Mouse (Mus musculus) kidney, adult 2 months (tissue): ENCODE data around the gene Col8a2.

Experiments
- CTCF ChIP-seq: fragments of 200-500 bp; conservative IDR thresholded peaks from 2 replicates; pipeline ENCODE4 v1.5.1; 2011; ENCODE audit warnings: low read depth, mild to moderate bottlenecking, control low read depth, low read length, moderate library complexity, mixed read lengths; ENCODE audit not compliant: insufficient read depth, insufficient read length
- POLR2A ChIP-seq: fragments of 200-500 bp; IDR thresholded peaks from one replicate; pipeline ENCODE4 v1.6.1; 2011; ENCODE audit warnings: low read depth, low read length, control low read depth

DNA sequence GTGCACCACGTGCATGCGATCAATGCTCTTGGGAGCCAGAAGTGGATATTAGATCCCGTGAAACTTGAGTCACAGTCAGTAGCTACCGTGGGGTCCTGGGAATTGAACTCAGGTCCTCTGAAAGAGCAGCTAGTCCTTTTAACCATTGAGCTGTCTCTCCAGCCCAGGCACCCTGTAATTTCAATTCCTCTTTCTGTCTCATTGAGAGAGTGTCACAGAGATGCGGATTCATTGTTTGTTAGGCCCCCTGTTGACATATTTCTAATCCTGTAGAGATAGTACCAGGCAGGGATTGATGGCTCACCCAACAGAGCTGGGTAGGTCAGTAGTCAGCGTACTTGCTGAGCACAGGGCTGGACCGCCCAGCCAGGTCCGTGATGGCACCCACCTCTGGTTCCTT, 3.7 kb downstream of the Col8a2 start:
- TF ChIP-seq POLR2A (no peak), CTCF (no peak)
